Mouse (Mus musculus) mouse trophoblast stem cell (cell line): ENCODE results near the gene Gm47841.

Experiments
- in situ Hi-C, 2 experiments: fragments of 300-500 bp; cut with MseI, MboI; formaldehyde crosslinking; loops; 2 replicates in 1 of 2; 3 replicates in 1 of 2; pipeline ENCODE4 v1.15.1; 2025

Gene Gm47841

DNA sequence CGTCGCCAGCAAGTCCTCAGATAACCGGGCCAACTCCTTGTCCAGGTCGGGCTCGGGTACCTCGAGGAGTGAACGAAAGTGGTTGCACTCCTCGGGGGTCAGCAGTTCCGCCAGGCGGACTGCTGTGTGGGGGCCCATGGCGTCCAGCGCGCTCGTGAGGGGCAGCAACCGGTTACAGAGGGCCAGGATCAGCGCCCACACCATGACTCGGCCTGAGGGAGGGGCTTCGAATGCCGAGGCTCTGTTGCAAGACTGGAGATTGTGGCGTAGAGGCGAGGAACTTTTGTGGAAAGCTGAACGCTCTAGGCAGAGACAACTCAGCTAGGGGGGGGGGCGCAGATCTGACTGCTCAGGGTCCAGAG, at the start of gene Gm47841:
Gene Gm47841 (minus strand): TSS at position 204 of the 362 bp plus-strand sequence.
- in situ Hi-C loops = no loop called here

DNA sequence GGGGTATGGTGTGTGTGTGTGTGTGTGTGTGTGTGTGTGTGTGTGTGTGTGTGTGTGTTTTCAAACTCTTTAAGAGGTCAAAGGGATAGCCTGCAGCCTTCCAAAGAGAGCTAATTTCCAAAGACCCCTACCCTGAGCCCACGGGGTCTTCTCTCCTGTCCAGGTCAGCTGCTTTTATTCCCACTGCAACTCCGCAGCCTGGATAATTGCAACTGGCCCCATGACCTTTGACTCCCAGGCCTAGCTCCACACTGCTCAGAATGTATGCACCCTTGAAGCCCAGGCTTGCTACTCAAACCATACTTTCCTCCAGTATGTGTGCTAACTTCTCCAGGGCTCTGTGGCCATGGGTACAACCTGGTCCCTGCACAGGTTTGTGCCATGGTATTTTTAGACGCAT, 48.2 kb upstream of the Gm47841 start:
- in situ Hi-C loops = no loop called here

DNA sequence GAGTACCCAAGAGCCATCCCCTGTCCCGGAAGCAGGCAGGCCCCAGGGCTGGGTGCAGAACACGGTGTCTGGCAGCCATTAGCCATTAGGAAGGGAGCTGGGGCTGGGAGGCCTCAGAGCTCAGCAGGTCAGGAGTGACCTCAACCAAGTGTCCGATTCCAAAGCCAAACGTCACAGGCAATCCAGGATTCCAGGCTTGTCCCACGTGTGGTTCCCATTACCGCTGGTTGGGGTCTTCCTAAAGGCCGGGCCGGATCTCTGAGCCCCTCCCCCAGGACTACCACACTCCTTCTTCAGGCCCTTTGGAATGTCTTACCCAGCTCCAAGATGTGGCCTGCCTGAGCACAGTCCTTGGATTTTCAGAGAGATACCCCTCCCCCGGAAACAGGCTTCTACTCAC, 47.8 kb upstream of the Gm47841 start:
- in situ Hi-C loops = no loop called here

DNA sequence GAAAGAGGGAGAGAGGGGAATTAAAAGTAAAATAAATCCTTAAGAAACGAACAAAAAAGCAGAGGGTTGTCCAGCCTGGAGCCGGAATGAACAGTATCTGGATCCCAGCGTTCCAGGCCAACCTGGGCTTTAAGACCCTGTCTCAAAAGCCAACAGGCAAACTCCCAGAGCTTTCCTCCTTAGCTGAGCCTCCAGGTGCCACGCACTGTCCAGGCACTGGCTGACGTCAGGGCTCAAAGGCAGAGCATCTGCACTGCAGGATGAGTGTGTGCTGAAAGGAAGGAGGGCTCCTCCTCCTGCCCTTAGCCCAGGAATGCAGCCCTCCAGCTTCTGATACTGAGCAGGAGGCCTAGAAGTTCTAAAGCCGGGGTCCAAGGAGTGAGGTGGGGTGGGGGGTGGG, 46.8 kb upstream of the Gm47841 start:
- in situ Hi-C loops = no loop called here

DNA sequence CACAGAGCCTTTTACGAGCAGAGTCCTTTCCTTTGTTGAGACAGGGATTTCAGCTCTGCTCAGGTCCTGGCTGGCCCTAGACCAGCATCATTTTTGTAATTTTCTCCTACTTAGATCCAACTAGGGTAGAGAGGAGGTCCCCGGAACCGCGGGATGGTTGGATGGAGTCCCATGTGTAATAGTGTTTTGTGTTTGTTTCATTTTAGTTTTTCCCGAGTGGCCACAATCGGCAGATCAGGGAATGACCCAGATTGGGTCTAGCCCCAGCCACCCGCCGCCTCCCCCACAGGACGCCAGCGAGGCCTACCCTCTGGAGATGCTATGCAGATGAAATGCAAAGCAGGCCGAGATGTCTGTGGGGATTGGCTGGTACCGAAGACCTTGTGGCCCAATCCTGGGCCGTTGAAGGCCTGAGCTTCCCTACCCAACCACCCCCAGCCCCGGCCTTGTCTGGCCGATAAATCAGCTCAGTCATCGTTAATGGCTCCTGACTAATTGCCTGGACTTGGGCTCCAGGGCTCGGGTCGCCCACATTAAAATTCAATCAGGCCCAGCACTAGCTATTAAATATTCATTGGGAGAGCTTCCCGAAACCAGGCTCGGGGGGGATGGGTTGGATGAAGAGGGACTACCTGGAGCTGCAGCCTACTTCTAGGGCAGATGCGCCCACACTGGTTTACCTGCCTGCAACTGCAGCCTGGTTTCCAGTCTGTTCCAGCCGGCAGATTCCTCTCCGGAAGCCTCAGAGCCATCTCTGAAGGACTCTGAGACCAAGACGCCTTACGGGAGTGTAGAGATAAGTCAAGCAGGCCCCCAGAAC, 45.8 kb upstream of the Gm47841 start:
- in situ Hi-C loops = no loop called here

DNA sequence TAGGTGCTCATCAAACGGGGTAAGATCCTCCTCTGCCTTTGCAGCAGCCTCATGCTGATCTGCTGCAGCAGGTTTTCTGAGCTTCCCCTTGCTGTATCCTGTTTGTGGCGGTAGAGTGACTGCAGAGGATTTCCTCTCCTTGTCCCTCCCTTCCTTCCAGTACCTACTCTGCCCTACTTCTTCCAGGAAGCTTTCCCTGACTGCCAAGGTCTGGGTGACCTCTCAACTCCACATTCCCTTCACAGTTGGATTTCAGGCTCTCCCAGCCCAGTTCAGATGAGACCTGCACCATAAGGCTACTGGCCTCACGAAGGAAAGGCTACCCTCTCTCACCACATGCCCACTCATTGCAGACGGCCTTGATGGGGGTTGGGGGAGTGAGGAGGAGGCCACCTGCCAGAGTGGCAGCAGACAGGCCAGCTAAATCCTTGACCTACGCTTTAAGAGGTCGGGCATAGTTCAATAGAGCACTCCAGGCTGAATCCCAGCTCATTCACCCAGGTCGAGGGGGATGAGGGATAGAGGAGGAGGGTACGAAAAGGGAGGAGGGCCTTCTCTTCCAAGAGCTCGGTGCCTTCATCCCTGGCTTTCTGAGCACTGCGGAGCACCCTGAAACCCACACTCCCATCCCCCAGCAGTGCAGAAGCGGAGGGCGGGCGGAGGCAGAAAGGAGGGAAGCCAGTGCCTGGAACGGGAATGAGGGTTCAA, 45.1 kb upstream of the Gm47841 start:
- in situ Hi-C loops = no loop called here

DNA sequence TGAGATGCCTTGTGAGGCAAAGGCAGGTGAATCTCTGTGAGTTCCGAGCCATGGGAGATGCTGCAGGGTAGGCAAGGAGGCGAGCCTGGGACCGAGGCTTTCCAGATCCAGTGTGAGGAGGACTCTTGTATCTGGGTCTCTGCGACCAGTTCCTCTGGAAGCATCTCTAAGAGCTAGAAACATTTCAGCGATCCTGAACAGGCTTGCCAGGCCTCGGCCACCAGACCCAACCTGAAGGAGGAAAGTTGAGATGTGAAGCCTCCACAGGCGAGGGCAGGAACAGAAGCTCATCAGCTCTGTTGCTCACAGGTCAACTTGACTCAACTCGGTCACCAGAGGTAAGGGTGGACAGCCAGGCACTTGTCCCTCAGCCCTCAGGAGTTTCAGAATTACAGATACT, 44.4 kb upstream of the Gm47841 start:
- in situ Hi-C loops = no loop called here

DNA sequence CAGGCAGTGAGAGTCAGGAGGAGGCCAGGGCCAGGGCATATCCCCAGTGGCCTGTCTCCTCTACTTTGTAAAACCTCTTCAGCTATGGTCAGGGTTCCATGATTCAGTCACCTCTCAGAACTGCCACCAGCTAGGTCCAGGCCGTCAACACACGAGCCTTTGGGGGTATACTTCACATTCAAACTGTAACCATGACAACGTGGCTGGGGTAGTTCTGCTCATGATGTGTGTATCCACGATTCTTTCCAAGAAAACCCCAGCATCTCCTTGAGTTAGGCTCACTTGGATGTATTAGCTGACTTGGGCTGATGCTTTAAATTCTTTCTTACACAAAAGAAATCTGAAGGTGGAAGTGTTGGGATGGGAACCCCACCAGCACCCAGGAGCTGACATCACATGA, 41.1 kb upstream of the Gm47841 start:
- in situ Hi-C loops = no loop called here

DNA sequence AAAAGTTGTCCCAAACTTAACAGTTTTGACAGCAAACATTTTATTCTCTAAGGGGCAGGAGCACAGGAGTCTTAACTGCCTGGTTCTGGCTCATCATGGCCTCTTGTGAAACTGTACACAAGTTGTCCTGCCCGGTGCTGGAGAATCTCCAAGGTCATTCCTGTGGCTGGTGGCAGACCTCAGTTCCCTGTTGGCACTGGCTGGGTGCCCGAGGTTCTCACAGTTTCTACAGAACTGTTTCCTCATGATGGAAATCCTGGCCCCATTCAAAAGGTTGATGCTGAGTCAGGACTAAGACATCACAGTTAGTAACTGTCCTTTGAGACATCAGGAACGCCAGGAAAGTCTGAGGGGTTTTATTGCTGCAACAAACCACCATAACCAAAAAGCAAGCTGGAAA, 39.8 kb upstream of the Gm47841 start:
- in situ Hi-C loops = no loop called here

DNA sequence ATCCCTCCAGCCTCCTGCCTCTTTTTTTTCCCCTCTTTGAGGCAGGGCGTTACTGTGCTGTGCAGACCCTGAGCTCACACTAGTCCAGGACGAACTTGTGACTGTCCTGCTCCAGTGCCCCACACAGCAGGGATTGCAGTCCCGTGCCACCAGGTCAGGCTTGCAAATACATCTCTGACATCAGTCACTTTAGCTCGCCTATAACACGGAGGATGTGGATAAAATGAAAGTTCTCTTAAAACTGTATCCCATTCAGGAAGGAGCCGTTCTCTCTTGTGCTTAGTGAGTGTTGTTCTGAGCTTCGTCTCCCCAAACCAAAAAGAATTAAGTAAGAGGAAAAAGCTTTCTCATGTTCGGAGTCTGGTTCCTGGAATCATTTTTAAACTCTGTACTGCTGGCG, 39.3 kb upstream of the Gm47841 start:
- in situ Hi-C loops = no loop called here

DNA sequence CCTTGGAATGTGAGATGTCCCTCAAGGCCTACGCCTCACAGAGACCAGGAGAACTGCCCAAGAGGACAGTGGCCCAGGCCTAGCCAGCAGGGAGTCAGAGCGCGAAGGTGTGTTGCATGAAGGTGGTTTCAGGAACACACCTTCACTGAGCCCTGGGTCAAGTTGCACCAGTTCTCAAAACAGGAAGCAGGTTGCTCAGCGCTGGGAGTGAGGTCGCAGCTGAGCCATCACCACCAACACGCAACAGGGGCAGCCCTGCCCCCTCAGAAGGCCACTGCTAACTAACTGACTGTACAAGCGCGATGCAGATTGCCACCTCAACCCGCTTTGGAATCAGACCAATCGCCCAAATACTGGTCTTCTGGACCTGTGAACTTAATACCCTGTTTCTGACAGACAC, 37.3 kb upstream of the Gm47841 start:
- in situ Hi-C loops = no loop called here

DNA sequence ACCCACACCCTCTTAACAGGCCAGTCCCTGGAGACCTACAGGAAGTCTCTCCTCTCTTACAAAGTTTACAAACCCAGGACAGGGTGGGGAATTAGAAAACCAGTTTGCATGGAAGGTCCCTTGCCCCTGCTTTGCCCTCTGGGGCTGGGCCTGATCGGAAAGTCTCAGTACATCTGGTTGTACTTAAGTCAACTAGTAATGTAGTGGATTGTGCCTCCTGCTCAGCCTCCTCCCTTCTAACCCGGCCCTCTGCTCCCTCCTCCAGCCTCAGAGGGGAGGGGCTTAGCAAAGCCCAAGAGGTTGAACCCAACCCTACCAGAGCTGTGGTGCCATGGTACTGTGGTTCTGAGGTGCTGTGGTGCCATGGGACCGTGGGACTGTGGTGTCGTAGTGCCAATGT, 35.0 kb upstream of the Gm47841 start:
- in situ Hi-C loops = no loop called here

DNA sequence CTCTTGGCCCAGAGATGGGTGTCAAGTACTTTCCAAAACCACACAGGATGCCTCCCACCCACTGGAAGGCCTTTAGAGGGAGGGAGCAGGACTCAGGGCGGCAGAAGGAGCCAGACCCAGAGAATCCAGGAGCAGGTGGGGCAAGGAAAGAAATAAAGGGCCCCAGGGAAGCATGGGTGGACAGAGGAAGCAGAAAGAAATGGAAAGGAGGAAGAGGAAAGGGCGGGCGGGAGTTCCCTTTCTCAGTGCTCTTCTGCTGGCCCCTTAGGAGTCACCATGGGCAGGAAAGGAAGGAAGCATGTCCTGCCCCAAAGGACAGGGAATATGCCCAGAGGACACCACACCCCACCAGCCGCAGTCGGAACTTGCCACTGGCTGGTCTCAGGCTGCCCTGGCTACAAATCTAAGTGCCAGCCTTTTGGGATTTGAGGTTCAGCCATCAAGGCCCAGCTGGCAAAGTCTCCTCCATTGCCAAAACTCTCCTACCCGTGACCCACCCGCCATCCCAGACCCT, 33.9 kb upstream of the Gm47841 start:
- in situ Hi-C loops = no loop called here

DNA sequence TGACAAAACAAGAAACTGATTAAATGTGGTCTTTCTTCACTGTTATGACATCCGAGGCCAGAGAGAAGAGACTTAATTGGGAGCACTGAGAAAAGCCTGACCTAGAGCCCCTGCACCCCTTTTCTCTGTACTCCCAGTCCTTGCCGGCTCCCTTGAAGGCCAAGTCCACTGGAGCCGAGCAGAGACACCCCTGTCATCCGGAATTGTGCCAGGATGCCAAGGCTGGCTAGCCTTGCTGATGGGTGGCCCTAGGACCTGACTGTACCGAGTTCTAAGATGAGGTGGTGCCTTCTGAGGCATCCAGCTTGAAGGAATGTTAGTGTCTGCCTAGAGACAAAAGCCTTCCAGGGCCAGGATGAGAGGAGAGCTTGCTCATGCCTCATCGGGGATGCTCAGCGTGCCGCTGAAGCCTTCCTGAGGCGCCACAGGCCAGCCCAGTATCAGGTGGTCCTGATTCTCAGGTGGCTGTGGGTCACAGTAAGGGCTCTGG, 32.9 kb upstream of the Gm47841 start:
- in situ Hi-C loops = no loop called here

DNA sequence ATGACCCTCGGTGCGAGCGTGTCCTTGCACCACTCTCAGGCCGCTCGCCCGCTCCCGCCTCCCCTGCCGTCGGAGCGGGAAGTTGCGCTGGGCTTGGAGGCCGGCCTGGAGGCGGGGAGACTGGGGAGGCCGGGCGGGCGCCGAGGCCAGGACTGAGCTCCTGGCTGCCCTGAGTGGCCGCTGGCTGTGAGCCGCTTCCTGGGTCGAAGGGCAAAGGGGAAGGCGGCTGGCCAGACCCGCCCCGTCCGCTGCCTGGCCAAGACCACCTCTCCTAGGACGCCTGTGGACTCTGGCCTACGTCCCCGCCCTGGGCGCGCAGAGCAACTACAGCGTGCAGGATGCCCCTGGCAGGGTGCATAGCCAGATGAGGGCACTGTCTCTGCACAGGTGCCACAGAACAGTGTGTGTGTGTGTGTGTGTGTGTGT, 31.5 kb upstream of the Gm47841 start:
- in situ Hi-C loops = no loop called here

DNA sequence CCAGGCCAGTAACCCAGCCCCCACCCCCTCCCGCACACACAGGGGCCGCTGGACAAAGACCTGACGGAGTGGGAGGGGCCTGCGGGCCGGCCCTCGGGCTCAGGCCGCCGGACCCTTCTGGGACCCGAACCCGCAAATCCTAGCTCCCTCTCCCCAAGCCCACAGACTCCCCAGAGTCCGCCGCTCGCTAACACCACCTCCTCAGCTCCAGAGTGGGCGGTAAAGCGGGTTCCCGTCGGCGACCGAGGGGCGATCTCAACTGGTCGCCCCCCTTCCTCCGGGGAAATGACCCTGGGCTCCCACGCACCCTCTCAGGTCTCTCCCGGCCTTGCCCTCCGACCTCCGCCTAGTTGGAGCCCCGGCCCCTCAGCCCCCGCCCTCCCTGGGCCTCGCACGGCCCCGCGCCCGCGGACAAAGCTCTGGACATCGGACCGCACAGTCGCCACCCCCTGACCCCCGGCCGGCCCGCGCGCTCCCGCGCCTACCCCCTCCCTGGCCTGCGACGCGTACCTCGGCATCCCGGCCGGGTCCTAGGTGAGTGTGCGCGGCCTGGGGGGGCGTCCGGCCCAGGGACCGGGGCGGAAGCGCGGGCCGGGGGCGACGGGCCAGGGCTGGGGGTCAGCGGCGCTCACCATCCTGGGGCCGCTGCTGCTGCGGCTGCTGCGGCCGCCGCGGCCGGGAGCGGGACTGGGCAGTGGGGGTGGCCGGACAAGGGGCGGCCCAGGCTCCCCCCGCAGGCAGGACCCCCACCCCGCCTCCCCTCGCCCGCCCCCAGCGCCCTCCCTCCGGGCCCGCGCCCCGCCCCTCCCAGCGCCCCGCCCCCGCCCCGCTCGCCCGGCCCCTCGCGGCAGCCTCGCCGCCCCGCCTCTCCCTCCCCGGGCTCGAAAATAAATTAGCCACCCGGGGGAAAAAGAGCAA, 30.9 kb upstream of the Gm47841 start, which contains the start of gene Fignl2:
Gene Fignl2 (minus strand): TSS at position 755 of the 918 bp plus-strand sequence.
- in situ Hi-C loops = no loop called here

DNA sequence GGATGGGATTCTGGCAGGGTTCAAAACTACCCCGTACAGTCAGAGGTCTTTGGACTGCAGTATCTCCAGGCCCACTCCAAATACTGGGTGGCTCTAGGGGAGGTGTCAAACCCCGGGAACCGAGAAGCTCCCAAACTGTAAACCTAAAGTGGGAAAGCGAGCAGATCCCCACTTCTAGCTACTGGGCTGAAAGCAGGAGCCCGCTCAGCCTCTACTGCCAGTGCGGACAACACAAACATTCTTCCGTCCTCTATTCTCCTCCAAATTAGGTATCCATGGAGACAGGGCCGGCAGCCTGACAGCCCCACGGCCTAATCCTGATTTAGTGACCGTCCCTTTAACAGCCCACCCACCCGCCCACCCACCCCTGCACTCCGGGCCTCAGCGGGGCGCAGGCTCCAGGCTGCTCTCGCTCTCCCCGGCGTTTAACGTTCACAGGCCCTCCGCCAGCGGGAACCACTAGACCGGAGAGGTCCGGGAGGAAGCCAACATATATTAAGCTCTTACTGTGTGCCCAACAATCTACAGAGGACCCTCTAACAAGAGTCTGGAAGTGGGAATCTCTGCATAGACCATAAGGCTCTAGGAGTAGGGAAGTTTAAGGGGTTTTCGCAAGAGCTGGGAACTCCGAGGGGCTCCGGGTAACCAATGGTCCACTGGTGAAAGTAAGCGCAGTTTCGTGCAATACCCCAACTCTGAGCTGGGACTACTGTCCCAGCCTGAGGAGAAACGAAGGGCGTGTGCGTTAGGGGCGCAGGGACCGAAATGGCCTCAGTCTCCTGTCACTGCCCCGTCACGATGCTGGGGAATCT, 30.0 kb upstream of the Gm47841 start:
- in situ Hi-C loops = no loop called here

DNA sequence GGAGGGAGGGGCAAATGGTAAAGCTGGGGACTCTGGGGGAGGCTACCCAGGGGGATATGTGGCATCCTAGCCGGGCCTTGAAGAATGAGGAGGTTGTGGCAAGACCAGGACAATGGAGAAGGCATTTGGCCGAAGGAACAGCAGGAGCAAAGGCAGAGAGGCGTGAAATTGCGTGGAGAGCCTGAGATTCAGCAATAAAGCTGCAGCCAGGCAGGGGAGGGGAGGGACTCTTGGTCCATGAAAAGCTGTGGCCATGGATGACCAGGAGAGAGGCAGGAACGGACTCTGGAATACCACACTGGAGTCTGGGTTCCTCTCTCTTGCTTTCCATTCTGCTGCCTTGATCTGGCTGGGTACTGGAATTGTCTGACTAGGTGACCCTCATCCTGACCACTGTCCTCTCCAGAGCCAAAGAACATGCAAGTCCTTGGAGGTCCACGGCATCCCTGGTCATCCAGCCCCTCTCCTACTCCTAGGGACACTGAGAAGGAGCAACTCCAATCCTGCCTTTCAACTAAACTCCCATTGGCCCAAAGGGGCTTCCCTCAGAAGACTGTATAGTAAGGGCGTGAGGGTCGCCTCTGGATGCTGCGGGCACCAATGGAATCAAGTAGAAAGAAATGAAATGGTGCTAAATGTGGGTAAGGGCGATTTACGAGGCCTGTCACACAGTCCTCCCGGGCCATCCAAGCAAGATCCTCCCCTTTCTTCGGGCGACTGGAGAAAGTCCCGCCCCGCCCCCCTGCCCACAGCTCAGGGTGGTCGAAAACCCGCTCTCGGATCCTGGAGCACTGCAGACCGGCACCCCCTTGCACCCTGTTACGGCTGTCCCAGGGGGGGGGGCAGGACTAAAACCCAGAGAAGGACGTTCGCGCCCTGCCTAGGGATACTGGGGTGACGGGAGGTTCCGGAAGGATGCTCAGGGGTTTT, 29.1 kb upstream of the Gm47841 start:
- in situ Hi-C loops = no loop called here

DNA sequence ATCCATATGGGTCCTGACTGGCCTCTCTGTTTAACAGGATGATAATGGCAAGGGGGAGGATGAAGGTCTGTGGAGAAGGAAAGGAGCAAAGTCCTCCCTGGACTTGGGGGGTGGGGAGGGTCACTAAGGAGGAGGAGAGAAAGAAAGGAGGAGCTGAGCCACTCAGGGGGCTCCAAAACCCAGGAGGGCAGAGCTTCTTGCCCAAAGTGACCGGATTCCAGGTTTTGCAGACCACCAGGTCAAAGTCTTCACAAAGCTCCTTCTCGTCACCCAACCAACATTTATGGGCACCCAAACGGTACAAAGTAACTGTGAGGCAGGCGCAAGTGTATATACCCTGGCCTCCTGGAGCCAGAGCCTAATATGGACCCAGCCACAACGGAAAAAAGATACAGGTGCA, 28.5 kb upstream of the Gm47841 start:
- in situ Hi-C loops = no loop called here

DNA sequence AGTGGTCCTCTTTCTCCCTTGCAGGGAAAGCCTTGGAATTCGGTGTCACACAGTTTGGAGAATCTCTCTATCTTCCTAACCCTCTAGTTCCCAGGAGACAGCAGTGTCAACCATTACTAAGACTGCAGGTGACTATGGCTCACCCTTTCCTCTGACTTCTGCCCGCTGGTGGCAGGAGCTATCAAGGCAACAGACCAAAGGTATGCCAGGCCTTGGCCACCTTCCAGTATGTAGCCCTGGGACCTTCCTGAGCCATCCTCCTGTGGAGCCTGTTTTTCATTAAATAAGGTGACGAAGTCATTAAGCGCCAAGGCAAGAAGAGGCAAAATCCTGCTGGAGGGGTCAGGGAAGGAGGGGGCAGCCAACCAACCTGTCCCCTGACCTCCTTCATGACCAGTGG, 28.0 kb upstream of the Gm47841 start:
- in situ Hi-C loops = no loop called here
